Mouse (Mus musculus) hindbrain, embryonic 11.5 days (tissue): ENCODE data around the gene Tgfbr1. TPM values are rescaled to one million over a fixed set of nuclear protein-coding genes. Genes with fewer than 3 reads are reported as not detected.

Experiments used
- ATAC-seq: fragments of 200-750 bp; cut with Nextera tagmentation; 2 replicates; pipeline ENCODE4 v1.8.0; 2017; ENCODE audit warnings: mild to moderate bottlenecking, moderate TSS enrichment, moderate library complexity; ENCODE audit not compliant: low FRiP score
- DNase-seq: peaks from one replicate; pipeline ENCODE4 v3.0.0-alpha.2; 2015; ENCODE audit warnings: low spot score
- H3K27ac ChIP-seq: fragments of 300-500 bp; sonication (generic); 2 replicates; pipeline ENCODE4 v1.5.1; 2014; ENCODE audit warnings: mild to moderate bottlenecking, low read depth, low read length
- H3K27me3 ChIP-seq: fragments of 300-500 bp; sonication (generic); 2 replicates; pipeline ENCODE4 v1.6.1; 2014; ENCODE audit warnings: mild to moderate bottlenecking, low read length, moderate library complexity, mixed read lengths; ENCODE audit not compliant: control insufficient read depth, insufficient read depth
- H3K36me3 ChIP-seq: fragments of 300-500 bp; sonication (generic); 2 replicates; pipeline ENCODE4 v1.6.1; 2014; ENCODE audit warnings: mild to moderate bottlenecking, low read length, moderate library complexity, mixed read lengths; ENCODE audit not compliant: control insufficient read depth, insufficient read depth
- H3K4me1 ChIP-seq: fragments of 300-500 bp; sonication (generic); replicated peaks from 2 replicates; pipeline ENCODE4 v1.6.1; 2014; ENCODE audit warnings: low read length, mixed read lengths; ENCODE audit not compliant: control insufficient read depth, insufficient read depth
- H3K4me2 ChIP-seq: fragments of 300-500 bp; sonication (generic); replicated peaks from 2 replicates; pipeline ENCODE4 v1.6.1; 2014; ENCODE audit warnings: mild to moderate bottlenecking, low read depth, low read length
- H3K4me3 ChIP-seq: fragments of 300-500 bp; sonication (generic); 2 replicates; pipeline ENCODE4 v1.5.1; 2014; ENCODE audit warnings: low read depth, low read length
- H3K9ac ChIP-seq: fragments of 300-500 bp; sonication (generic); 2 replicates; pipeline ENCODE4 v1.6.1; 2014; ENCODE audit warnings: low read depth, low read length
- H3K9me3 ChIP-seq: fragments of 300-500 bp; sonication (generic); 2 replicates; pipeline ENCODE4 v1.6.1; 2016; ENCODE audit warnings: low read length; ENCODE audit not compliant: control insufficient read depth
- WGBS: fragments of 180-500 bp; shearing (Covaris S2); extraction: QIAGEN DNeasy Blood & Tissue Kit; methylation state at CpG from one replicate; pipeline ENCODE4 v1.1.7; 2014; 5-methylcytosine and 5-hydroxymethylcytosine counted together
- polyA plus RNA-seq: library from polyadenylated mRNA; unstranded; fragments of >200 nt; fragmentation: Nextera tagmentation; extraction: Ambion mirVana; gene quantifications from 2 replicates; pipeline ENCODE4 v1.2.1, GENCODE M21; 2014

Tgfbr1 gene
- polyA plus RNA-seq, 1 experiment from 2014 or later = 90.1 TPM

- H3K9me3 ChIP-seq = no peaks in the 10 kb centered on the region
- ATAC-seq (no peak), DNase-seq (no peak)
- H3K27me3 ChIP-seq = no peaks in the 10 kb centered on the region
- 93% methylated on average over 3 of the region's 3 CpGs for WGBS
- H3K36me3 ChIP-seq = no peaks in the 10 kb centered on the region
- no peak overlapping the region for H3K4me3 ChIP-seq
- no peak overlapping the region for H3K4me2 ChIP-seq
- H3K27ac ChIP-seq = no peak overlapping the region
- no peak overlapping the region for H3K9ac ChIP-seq
- no peaks in the 10 kb centered on the region for H3K4me1 ChIP-seq
Observed at GRCm38 (mm10) chr4:47422946-47423345, 69.9 kb downstream of the Tgfbr1 start.

GRCm38 (mm10) chr4:47424376-47424775, 71.4 kb downstream of the Tgfbr1 start:
- Histone ChIP-seq H3K36me3 (no peaks in the 10 kb centered on the region), H3K4me2 (no peak overlapping the region), H3K9ac (no peak overlapping the region), H3K27ac (no peak overlapping the region), H3K9me3 (no peaks in the 10 kb centered on the region), H3K27me3 (no peaks in the 10 kb centered on the region), H3K4me3 (no peak overlapping the region), H3K4me1 (no peaks in the 10 kb centered on the region)
- WGBS = 4% methylated on average over 2 of the region's 2 CpGs
- peak; percentile 44 for DNase-seq
- peak; percentile 77 for ATAC-seq

GRCm38 (mm10) chr4:47425247-47425830, 72.3 kb downstream of the Tgfbr1 start:
- Histone ChIP-seq H3K4me3 (no peak overlapping the region), H3K9me3 (no peaks in the 10 kb centered on the region), H3K9ac (no peak overlapping the region), H3K36me3 (no peaks in the 10 kb centered on the region), H3K27me3 (no peaks in the 10 kb centered on the region), H3K4me1 (no peaks in the 10 kb centered on the region), H3K4me2 (no peak overlapping the region), H3K27ac (no peak overlapping the region)
- 86% methylated on average over 16 of the region's 16 CpGs for WGBS
- DNase-seq = no peak
- ATAC-seq = no peak

GRCm38 (mm10) chr4:47427606-47428005, 74.6 kb downstream of the Tgfbr1 start:
- no peaks in the 10 kb centered on the region for H3K4me1 ChIP-seq
- H3K27ac ChIP-seq = no peak overlapping the region
- H3K9me3 ChIP-seq = no peaks in the 10 kb centered on the region
- DNase-seq (no peak), ATAC-seq (no peak)
- H3K4me3 ChIP-seq = no peak overlapping the region
- WGBS = 74% methylated on average over 3 of the region's 3 CpGs
- no peaks in the 10 kb centered on the region for H3K36me3 ChIP-seq
- no peak overlapping the region for H3K9ac ChIP-seq
- no peak overlapping the region for H3K4me2 ChIP-seq
- H3K27me3 ChIP-seq = no peaks in the 10 kb centered on the region

GRCm38 (mm10) chr4:47430557-47430956, 77.5 kb downstream of the Tgfbr1 start:
- ATAC-seq = no peak

GRCm38 (mm10) chr4:47431081-47431480, 78.1 kb downstream of the Tgfbr1 start:
- 91% methylated on average over 5 of the region's 5 CpGs for WGBS

More at GRCm38 (mm10) chr4:47430557-47430956, 77.5 kb downstream of the Tgfbr1 start:
- Histone ChIP-seq H3K27ac (no peak overlapping the region), H3K4me1 (no peaks in the 10 kb centered on the region), H3K9ac (no peak overlapping the region), H3K27me3 (no peaks in the 10 kb centered on the region), H3K9me3 (no peaks in the 10 kb centered on the region), H3K4me3 (no peak overlapping the region), H3K4me2 (no peak overlapping the region), H3K36me3 (no peaks in the 10 kb centered on the region)
- 83% methylated on average over 6 of the region's 6 CpGs for WGBS
- no peak for DNase-seq

GRCm38 (mm10) chr4:47432766-47433165, 79.7 kb downstream of the Tgfbr1 start:
- Histone ChIP-seq H3K27me3 (no peaks in the 10 kb centered on the region), H3K36me3 (no peaks in the 10 kb centered on the region), H3K4me1 (no peaks in the 10 kb centered on the region), H3K9ac (no peak overlapping the region), H3K9me3 (no peaks in the 10 kb centered on the region), H3K4me2 (no peak overlapping the region), H3K4me3 (no peak overlapping the region), H3K27ac (no peak overlapping the region)
- ATAC-seq = no peak
- 88% methylated on average over 7 of the region's 7 CpGs for WGBS
- no peak for DNase-seq

More at GRCm38 (mm10) chr4:47431081-47431480, 78.1 kb downstream of the Tgfbr1 start:
- H3K9ac ChIP-seq = no peak overlapping the region
- H3K9me3 ChIP-seq = no peaks in the 10 kb centered on the region
- H3K27ac ChIP-seq = no peak overlapping the region
- ATAC-seq = no peak
- no peak for DNase-seq
- no peaks in the 10 kb centered on the region for H3K4me1 ChIP-seq
- no peak overlapping the region for H3K4me2 ChIP-seq
- no peaks in the 10 kb centered on the region for H3K36me3 ChIP-seq
- no peak overlapping the region for H3K4me3 ChIP-seq
- no peaks in the 10 kb centered on the region for H3K27me3 ChIP-seq

GRCm38 (mm10) chr4:47435131-47435530, 82.1 kb downstream of the Tgfbr1 start:
- Histone ChIP-seq H3K9me3 (no peaks in the 10 kb centered on the region), H3K4me1 (no peaks in the 10 kb centered on the region), H3K36me3 (no peaks in the 10 kb centered on the region), H3K27ac (no peak overlapping the region; the same call in 1 of the 2 replicates), H3K4me3 (no peak overlapping the region), H3K4me2 (no peak overlapping the region), H3K9ac (no peak overlapping the region), H3K27me3 (no peaks in the 10 kb centered on the region)
- DNase-seq = no peak
- no peak for ATAC-seq
- WGBS = 83% methylated on average over 12 of the region's 12 CpGs

- 74% methylated on average over 28 of the region's 28 CpGs for WGBS
- no peak for DNase-seq
Observed at GRCm38 (mm10) chr4:47435566-47436360, 82.7 kb downstream of the Tgfbr1 start.

More at GRCm38 (mm10) chr4:47435566-47436360, 82.7 kb downstream of the Tgfbr1 start:
- Histone ChIP-seq H3K27me3 (no peaks in the 10 kb centered on the region), H3K4me3 (no peak overlapping the region), H3K9ac (no peak overlapping the region), H3K4me2 (no peak overlapping the region), H3K36me3 (no peaks in the 10 kb centered on the region), H3K4me1 (no peaks in the 10 kb centered on the region), H3K9me3 (no peaks in the 10 kb centered on the region), H3K27ac (peak overlapping the region; percentile 20; the same call in 1 of the 2 replicates)
- no peak for ATAC-seq
